Mouse (Mus musculus) kidney, postnatal 0 days (tissue): Measurements from ENCODE around the gene Qrich2. TPM values are rescaled to one million over a fixed set of nuclear protein-coding genes. Genes with fewer than 3 reads are reported as not detected.

ENCODE experiments used
- ATAC-seq: fragments of 200-750 bp; cut with Nextera tagmentation; replicated peaks from 2 replicates; pipeline ENCODE4 v1.8.0; 2017; ENCODE audit warnings: low read depth, moderate number of reproducible peaks, moderate TSS enrichment, moderate library complexity; ENCODE audit not compliant: low FRiP score
- DNase-seq: peaks from one replicate; pipeline ENCODE4 v3.0.0-alpha.2; 2016; ENCODE audit warnings: low spot score
- H3K27ac ChIP-seq: fragments of 300-500 bp; sonication (generic); 2 replicates; pipeline ENCODE4 v1.5.1; 2014; ENCODE audit warnings: mild to moderate bottlenecking
- H3K27me3 ChIP-seq: fragments of 300-500 bp; sonication (generic); 2 replicates; pipeline ENCODE4 v1.6.1; 2014; ENCODE audit warnings: low read length, mixed read lengths; ENCODE audit not compliant: insufficient read depth
- H3K36me3 ChIP-seq: fragments of 300-500 bp; sonication (generic); 2 replicates; pipeline ENCODE4 v1.6.1; 2014; ENCODE audit warnings: low read length, mixed read lengths; ENCODE audit not compliant: insufficient read depth
- H3K4me1 ChIP-seq: fragments of 300-500 bp; sonication (generic); replicated peaks from 2 replicates; pipeline ENCODE4 v1.6.1; 2014; ENCODE audit warnings: antibody characterized with exemption, low read length, mixed read lengths; ENCODE audit not compliant: insufficient read depth
- H3K4me2 ChIP-seq: fragments of 300-500 bp; sonication (generic); 2 replicates; pipeline ENCODE4 v1.6.1; 2014; ENCODE audit warnings: mild to moderate bottlenecking, low read length, moderate library complexity, mixed read lengths
- H3K4me3 ChIP-seq: fragments of 300-500 bp; sonication (generic); replicated peaks from 2 replicates; pipeline ENCODE4 v1.5.1; 2014; ENCODE audit warnings: low read depth, low read length
- H3K9ac ChIP-seq: fragments of 300-500 bp; sonication (generic); 2 replicates; pipeline ENCODE4 v1.6.1; 2014; ENCODE audit warnings: low read depth, low read length
- H3K9me3 ChIP-seq: fragments of 300-500 bp; sonication (generic); replicated peaks from 2 replicates; pipeline ENCODE4 v1.6.1; 2016; ENCODE audit warnings: low read length, inconsistent platforms, mixed read lengths
- CTCF ChIP-seq: IDR thresholded peaks from 2 replicates; pipeline ENCODE4 v1.5.1; 2016; ENCODE audit warnings: antibody characterized with exemption, low read depth, mild to moderate bottlenecking, moderate library complexity
- WGBS: fragments of 180-500 bp; shearing (Covaris S2); extraction: QIAGEN DNeasy Blood & Tissue Kit; methylation state at CpG from one replicate; pipeline ENCODE4 v1.1.7; 2014; 5-methylcytosine and 5-hydroxymethylcytosine counted together
- polyA plus RNA-seq: library from polyadenylated mRNA; unstranded; fragments of >200 nt; fragmentation: Nextera tagmentation; extraction: Ambion mirVana; gene quantifications from 2 replicates; pipeline ENCODE4 v1.2.1, GENCODE M21; 2015

Qrich2 gene
- polyA plus RNA-seq, 1 experiment from 2014 or later = 0.24 TPM

DNA sequence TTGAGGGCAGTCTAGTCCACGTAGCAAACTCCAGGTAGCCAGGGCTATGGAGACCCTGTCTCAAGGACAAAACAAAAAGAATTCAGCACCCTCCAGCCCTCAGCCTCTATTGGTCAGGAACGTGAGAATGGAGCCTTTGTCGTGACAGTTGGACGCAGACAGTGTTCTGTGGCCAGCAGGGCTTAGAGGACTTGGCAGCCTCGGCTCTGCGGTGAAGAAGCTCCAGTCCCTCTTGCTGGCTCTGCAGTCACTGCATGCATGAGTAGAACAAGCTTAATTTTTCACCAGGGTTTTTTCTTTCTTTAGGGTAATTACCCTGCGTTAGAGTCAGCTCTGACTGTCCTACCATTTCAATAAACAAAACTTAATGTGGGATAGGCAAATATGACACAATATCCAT lies 15.7 kb upstream of the Qrich2 start:
- no peak for TF ChIP-seq CTCF
- no peak overlapping the region for H3K9ac ChIP-seq
- no peak for ATAC-seq
- H3K9me3 ChIP-seq = no peaks in the 10 kb centered on the region
- H3K36me3 ChIP-seq = peaks cover 57% of the 10 kb centered on the region
- H3K27ac ChIP-seq = no peak overlapping the region
- no peak overlapping the region for H3K4me3 ChIP-seq
- no peaks in the 10 kb centered on the region for H3K4me1 ChIP-seq
- no peak overlapping the region for H3K4me2 ChIP-seq
- no peak for DNase-seq
- WGBS = 77% methylated on average over 7 of the region's 7 CpGs
- no peaks in the 10 kb centered on the region for H3K27me3 ChIP-seq

DNA sequence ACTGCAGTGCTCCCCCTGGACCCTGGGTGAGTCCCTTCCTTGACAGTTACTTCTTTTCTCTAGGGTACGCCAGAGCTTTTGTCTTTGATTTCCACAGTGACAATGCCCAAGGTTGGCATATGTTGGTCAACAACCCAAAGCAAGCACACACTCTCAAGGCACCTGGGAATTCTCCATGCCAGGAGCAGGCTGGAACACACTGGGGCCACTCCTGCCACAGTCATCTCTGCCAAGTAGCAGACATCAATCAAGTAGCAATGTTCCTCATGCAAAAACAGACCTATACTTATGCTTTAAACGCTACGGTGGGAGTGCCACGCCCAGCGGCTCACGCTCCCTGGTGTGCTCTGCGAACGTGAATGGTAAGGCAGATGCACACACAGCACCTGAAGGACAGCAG lies 14.9 kb upstream of the Qrich2 start:
- ATAC-seq = no peak
- no peaks in the 10 kb centered on the region for H3K4me1 ChIP-seq
- no peak overlapping the region for H3K9ac ChIP-seq
- no peaks in the 10 kb centered on the region for H3K27me3 ChIP-seq
- WGBS = 93% methylated on average over 8 of the region's 8 CpGs
- H3K36me3 ChIP-seq = peaks cover 63% of the 10 kb centered on the region
- TF ChIP-seq CTCF = no peak
- H3K9me3 ChIP-seq = no peaks in the 10 kb centered on the region
- no peak overlapping the region for H3K27ac ChIP-seq
- no peak for DNase-seq
- no peak overlapping the region for H3K4me2 ChIP-seq
- no peak overlapping the region for H3K4me3 ChIP-seq

- TF ChIP-seq CTCF = no peak
- Histone ChIP-seq H3K27ac (no peak overlapping the region), H3K36me3 (peaks cover 61% of the 10 kb centered on the region), H3K4me1 (no peaks in the 10 kb centered on the region), H3K9me3 (no peaks in the 10 kb centered on the region), H3K4me2 (no peak overlapping the region), H3K4me3 (no peak overlapping the region), H3K9ac (no peak overlapping the region), H3K27me3 (no peaks in the 10 kb centered on the region)
- no peak for DNase-seq
- no peak for ATAC-seq
- 41% methylated on average over 8 of the region's 8 CpGs for WGBS
Measured at GRCm38 (mm10) chr11:116479832-116480231, 13.8 kb upstream of the Qrich2 start.

DNA sequence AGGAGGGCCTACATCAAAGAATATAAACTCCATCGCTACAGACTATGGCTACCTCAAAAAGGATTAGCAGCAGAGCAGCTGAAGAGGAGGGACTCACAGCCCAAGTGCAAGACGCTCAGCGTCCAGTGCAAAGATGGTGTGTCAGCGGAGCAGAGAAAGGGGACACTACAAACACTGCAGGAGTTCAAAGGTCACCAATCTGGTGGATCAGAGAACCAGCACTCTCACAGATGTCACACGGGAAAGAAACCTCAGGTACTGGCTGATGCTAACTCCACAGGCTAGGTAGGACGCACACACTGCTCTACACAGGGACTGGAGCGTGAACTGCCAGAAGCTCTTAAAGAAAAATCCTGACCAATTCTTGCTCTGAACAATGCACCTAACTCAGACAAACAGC lies 12.9 kb upstream of the Qrich2 start:
- no peak for ATAC-seq
- Histone ChIP-seq H3K27me3 (no peaks in the 10 kb centered on the region), H3K9ac (no peak overlapping the region), H3K9me3 (no peaks in the 10 kb centered on the region), H3K27ac (no peak overlapping the region), H3K4me1 (no peaks in the 10 kb centered on the region), H3K4me3 (no peak overlapping the region), H3K36me3 (peaks cover 53% of the 10 kb centered on the region), H3K4me2 (no peak overlapping the region)
- TF ChIP-seq CTCF = no peak
- DNase-seq = no peak
- 67% methylated on average over 7 of the region's 7 CpGs for WGBS

GRCm38 (mm10) chr11:116477160-116477759 lies 11.2 kb upstream of the Qrich2 start:
- H3K27me3 ChIP-seq = no peaks in the 10 kb centered on the region
- no peaks in the 10 kb centered on the region for H3K9me3 ChIP-seq
- 83% methylated on average over 15 of the region's 15 CpGs for WGBS

GRCm38 (mm10) chr11:116476696-116477095 lies 10.7 kb upstream of the Qrich2 start:
- no peak for ATAC-seq
- no peak for TF ChIP-seq CTCF
- H3K9ac ChIP-seq = no peak overlapping the region
- H3K27ac ChIP-seq = no peak overlapping the region
- H3K4me1 ChIP-seq = no peaks in the 10 kb centered on the region
- no peaks in the 10 kb centered on the region for H3K9me3 ChIP-seq
- WGBS = 83% methylated on average over 6 of the region's 6 CpGs
- peaks cover 59% of the 10 kb centered on the region for H3K36me3 ChIP-seq
- H3K27me3 ChIP-seq = no peaks in the 10 kb centered on the region
- no peak overlapping the region for H3K4me2 ChIP-seq
- no peak overlapping the region for H3K4me3 ChIP-seq
- no peak for DNase-seq

More at GRCm38 (mm10) chr11:116477160-116477759, 11.2 kb upstream of the Qrich2 start:
- ATAC-seq (no peak), DNase-seq (no peak)
- no peak for TF ChIP-seq CTCF
- H3K4me2 ChIP-seq = no peak overlapping the region
- no peaks in the 10 kb centered on the region for H3K4me1 ChIP-seq
- H3K4me3 ChIP-seq = no peak overlapping the region
- peaks cover 56% of the 10 kb centered on the region for H3K36me3 ChIP-seq
- no peak overlapping the region for H3K9ac ChIP-seq
- H3K27ac ChIP-seq = no peak overlapping the region

DNA sequence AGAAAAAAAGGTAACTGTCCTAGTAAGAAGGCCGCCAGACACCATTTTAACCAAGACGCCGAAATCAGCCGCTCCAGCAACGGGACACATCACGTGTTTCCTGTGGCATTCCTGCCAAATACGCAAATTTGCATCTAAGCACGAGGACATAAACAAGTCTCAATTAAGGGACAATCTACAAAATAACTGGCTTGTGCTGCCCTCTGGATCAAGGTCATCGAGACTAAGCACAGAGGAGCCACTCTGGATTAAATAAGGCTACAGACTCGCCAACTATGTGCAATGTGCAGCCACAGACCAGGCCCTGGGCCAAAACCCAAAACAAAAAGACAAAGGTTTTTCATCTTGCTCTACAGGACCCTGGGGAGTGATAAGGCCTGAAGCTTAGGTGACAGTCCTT lies 10.0 kb upstream of the Qrich2 start:
- Histone ChIP-seq H3K9me3 (no peaks in the 10 kb centered on the region), H3K36me3 (peaks cover 59% of the 10 kb centered on the region), H3K27me3 (no peaks in the 10 kb centered on the region), H3K4me3 (no peak overlapping the region), H3K27ac (no peak overlapping the region), H3K9ac (no peak overlapping the region), H3K4me1 (no peaks in the 10 kb centered on the region), H3K4me2 (no peak overlapping the region)
- no peak for TF ChIP-seq CTCF
- WGBS = 88% methylated on average over 10 of the region's 10 CpGs
- DNase-seq (no peak), ATAC-seq (no peak)
